Mouse (Mus musculus) ES-Bruce4 (cell line): Measurements from ENCODE around the gene Ccm2. TPM values are rescaled to one million over a fixed set of nuclear protein-coding genes. Genes with fewer than 3 reads are reported as not detected.

Source experiments
- H3K27ac ChIP-seq: 2 replicates; pipeline ENCODE4 v1.5.1; 2012; ENCODE audit warnings: low read length, inconsistent platforms; ENCODE audit not compliant: insufficient read depth
- H3K27me3 ChIP-seq: 2 replicates; pipeline ENCODE4 v1.6.1; 2012; ENCODE audit warnings: mild to moderate bottlenecking, low read length, inconsistent platforms; ENCODE audit not compliant: control insufficient read depth, poor library complexity, insufficient read depth, severe bottlenecking
- H3K36me3 ChIP-seq: 2 replicates; pipeline ENCODE4 v1.6.1; 2012; ENCODE audit warnings: inconsistent platforms, mild to moderate bottlenecking, low read length, moderate library complexity; ENCODE audit not compliant: control insufficient read depth, poor library complexity, insufficient read depth, severe bottlenecking
- H3K4me1 ChIP-seq: one replicate; pipeline ENCODE4 v1.8.1; 2011; ENCODE audit warnings: low read length; ENCODE audit not compliant: control insufficient read depth, insufficient read depth
- H3K4me3 ChIP-seq: 2 replicates; pipeline ENCODE4 v1.5.1; 2011; ENCODE audit warnings: low read depth, mild to moderate bottlenecking, low read length
- H3K9ac ChIP-seq: 2 replicates; pipeline ENCODE4 v1.6.1; 2012; ENCODE audit warnings: low read depth, mild to moderate bottlenecking, inconsistent platforms; ENCODE audit not compliant: poor library complexity, severe bottlenecking
- H3K9me3 ChIP-seq: replicated peaks from 2 replicates; pipeline ENCODE4 v1.6.1; 2012; ENCODE audit warnings: mild to moderate bottlenecking, low read length, inconsistent platforms; ENCODE audit not compliant: control insufficient read depth, poor library complexity, insufficient read depth, severe bottlenecking
- CTCF ChIP-seq: IDR thresholded peaks from one replicate; pipeline ENCODE4 v1.8.1; 2011; ENCODE audit warnings: low read depth, low read length
- EP300 ChIP-seq: IDR thresholded peaks from 2 replicates; pipeline ENCODE4 v1.6.1; 2011; ENCODE audit warnings: low read depth, low read length; ENCODE audit not compliant: insufficient read depth
- POLR2A ChIP-seq: IDR thresholded peaks from one replicate; pipeline ENCODE4 v1.8.1; 2011; ENCODE audit warnings: low read length; ENCODE audit not compliant: insufficient read depth
- polyA plus RNA-seq: library from polyadenylated mRNA; stranded (reverse); fragments of >200 nt; gene quantifications from 2 replicates; pipeline ENCODE4 v1.2.4, GENCODE M21; 2011; ENCODE audit warnings: low read depth; ENCODE audit not compliant: missing spikeins, insufficient read depth, insufficient read length

Gene Ccm2
- polyA plus RNA-seq, 1 experiment: 36.5 TPM

DNA sequence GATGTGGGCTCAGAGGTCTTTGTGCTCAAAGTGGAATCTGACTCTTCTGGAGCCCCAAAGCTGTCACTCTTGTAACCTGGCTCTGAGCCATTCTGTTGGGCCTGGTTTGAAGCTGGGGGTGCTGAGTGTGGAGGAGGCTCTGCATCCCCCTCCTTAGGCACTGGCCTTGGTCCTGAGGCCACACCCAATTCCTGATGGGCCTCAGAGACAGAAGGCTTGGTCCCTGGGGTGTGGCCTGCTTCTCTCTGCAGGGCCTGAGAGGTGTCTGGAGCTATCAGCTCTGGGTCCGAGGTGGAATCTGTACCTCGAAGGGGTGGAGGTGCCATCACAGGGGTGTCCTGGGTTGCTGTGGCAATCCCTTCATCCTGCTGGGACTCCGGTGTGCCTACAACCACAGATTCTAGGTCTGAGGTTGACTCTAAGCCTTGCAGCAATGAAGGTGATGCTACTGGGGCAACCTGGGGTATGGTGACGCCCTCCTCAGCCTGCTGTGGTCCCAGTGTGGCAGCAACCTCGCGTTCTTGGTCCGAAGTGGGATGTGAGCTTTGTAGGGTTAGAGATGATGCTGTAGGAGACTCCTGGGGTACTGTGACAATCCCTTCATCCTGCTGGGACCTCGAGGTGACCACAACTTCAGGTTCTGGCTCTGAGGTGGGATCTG lies 53.7 kb downstream of the Ccm2 start:
- no peaks in the 10 kb centered on the region for H3K9me3 ChIP-seq
- H3K4me1 ChIP-seq: no peaks in the 10 kb centered on the region
- H3K9ac ChIP-seq: no peak overlapping the region
- H3K36me3 ChIP-seq: 0 out of 2 replicates have a peak, but pooled peaks cover 6% of the 10 kb centered on the region
- H3K4me3 ChIP-seq: no peak overlapping the region
- no peak overlapping the region for H3K27ac ChIP-seq
- H3K27me3 ChIP-seq: no peaks in the 10 kb centered on the region
- TF ChIP-seq POLR2A: no peak
- no peak for TF ChIP-seq CTCF
- TF ChIP-seq EP300: no peak

DNA sequence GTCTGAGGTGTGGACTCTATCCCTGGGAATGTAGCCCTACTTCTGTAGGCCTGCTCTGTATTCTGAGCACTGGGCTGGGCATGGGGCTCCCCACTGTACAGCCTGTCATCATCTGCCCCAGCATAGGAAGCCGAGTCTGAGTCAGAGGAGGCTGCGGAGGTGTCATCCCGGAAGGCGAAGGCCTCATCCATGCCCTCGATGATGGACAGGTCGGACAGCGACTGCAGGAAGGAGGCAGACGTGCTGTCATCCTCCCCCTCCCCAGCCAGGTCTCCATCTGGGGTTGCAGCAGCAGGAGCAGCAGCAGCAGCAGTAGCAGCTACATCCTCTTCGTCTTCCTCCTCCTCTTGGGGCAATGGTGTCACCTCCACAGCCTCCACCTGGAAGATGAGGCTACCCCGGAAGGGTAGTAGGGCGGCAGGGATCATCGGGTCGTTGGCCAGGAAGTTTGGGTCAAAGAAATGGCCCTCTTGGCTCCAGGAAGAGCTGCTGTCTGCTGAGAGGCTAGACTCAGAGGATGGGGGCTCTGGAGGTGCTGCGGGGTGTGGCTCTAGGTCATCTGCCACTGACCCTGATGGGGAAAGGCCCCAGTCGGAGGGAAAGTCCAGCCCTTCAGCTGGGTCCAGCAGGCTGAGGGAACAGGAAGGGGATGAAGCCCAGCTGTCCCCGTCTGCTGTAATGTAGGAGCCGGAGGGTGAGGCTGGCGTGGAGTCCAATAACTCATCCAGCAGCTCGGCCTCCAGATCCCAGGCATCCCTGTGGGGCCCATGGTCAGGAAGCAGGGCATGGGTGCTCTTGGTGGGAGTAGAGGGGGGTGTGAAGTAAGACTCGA lies 55.2 kb downstream of the Ccm2 start:
- Histone ChIP-seq H3K36me3 (no peaks in the 10 kb centered on the region), H3K9ac (no peak overlapping the region), H3K27ac (no peak overlapping the region), H3K4me3 (no peak overlapping the region), H3K27me3 (no peaks in the 10 kb centered on the region), H3K4me1 (no peaks in the 10 kb centered on the region), H3K9me3 (no peaks in the 10 kb centered on the region)
- TF ChIP-seq POLR2A: no peak
- no peak for TF ChIP-seq CTCF
- TF ChIP-seq EP300: no peak

DNA sequence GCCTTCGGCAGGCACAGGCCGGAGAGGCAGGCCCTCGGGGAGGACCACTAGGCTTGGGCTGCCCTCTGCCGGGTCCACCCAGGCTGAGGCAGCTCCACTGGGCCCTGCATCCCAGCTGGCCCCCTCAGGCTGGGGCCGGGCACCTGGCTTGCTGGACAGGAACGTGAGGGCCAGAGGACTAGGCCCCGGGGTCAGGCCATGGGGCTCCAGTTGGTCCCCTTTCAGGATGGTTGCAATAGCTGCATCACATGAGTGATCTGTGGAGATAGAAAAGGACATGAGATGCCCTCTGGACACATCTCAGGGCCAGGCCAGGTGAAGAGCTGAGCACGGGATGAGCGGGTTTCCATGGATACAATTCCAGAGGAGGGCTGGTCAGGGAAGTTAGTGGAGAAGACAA lies 56.0 kb downstream of the Ccm2 start:
- Histone ChIP-seq H3K9ac (no peak overlapping the region), H3K4me1 (no peaks in the 10 kb centered on the region), H3K27me3 (no peaks in the 10 kb centered on the region)

DNA sequence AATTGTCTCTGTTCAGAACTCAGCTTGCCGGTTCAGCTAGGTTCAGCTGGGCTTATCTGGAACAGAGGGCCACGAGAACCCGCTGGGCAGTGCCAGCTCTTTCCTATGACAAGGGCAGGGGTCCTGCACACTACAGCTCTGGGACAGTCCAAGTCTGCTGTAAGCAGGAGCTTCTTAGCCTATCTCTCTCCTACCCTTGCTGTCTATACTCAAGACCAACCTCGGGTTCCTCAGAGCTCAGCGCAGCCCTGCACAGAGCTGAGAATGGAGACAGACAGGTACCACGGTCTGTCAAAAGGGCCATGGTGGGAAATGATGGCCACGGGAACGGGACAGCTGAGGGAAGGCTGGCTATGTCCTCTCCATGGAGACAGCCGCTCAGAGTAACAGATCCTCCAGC lies 56.5 kb downstream of the Ccm2 start:
- H3K4me1 ChIP-seq: no peaks in the 10 kb centered on the region
- no peaks in the 10 kb centered on the region for H3K36me3 ChIP-seq
- H3K27me3 ChIP-seq: no peaks in the 10 kb centered on the region
- no peak overlapping the region for H3K4me3 ChIP-seq
- H3K9ac ChIP-seq: no peak overlapping the region
- H3K9me3 ChIP-seq: no peaks in the 10 kb centered on the region
- no peak overlapping the region for H3K27ac ChIP-seq
- TF ChIP-seq EP300 (no peak), POLR2A (no peak), CTCF (no peak)

More for the DNA sequence above, 56.0 kb downstream of the Ccm2 start:
- Histone ChIP-seq H3K36me3 (no peaks in the 10 kb centered on the region), H3K9me3 (no peaks in the 10 kb centered on the region), H3K4me3 (no peak overlapping the region), H3K27ac (no peak overlapping the region)
- TF ChIP-seq POLR2A (no peak), CTCF (no peak), EP300 (no peak)

DNA sequence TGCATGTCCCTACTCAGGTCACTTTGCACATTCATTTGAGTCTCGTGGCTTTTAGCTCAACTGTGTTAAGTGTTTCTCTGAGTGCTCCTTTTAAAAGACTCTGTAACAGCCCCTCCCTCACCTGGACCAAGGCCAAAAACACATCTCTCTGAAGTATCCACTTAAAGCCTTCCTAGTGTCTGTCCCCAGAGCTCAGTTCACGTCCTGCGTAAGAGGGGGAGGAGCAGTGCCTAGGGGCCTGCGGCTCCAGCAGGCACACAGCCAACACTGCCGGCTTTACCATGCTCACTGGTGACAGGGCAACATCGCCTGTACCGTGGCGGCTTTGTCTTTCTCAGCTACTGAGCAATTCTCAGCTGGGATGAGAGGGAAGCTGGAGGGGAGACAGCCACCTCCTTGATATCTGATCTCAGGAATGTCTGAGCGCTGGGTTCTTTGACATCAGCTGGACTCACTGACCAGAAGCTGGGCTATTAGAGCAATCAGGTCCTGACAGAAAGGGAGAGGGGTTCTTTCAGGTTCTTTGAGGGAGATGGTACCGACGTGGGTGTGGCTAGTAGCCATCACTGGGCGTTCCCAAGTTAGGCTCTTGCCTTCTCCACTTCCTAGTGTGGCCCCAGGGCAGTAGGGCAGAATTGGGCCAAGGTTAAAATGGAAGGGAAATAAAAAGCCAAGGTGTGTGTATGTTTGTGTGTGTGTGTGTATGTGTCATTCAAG lies 57.4 kb downstream of the Ccm2 start:
- TF ChIP-seq EP300 (no peak), POLR2A (no peak), CTCF (no peak)
- no peaks in the 10 kb centered on the region for H3K27me3 ChIP-seq
- no peak overlapping the region for H3K4me3 ChIP-seq
- no peaks in the 10 kb centered on the region for H3K9me3 ChIP-seq
- H3K4me1 ChIP-seq: no peaks in the 10 kb centered on the region
- H3K27ac ChIP-seq: no peak overlapping the region
- no peaks in the 10 kb centered on the region for H3K36me3 ChIP-seq
- no peak overlapping the region for H3K9ac ChIP-seq

DNA sequence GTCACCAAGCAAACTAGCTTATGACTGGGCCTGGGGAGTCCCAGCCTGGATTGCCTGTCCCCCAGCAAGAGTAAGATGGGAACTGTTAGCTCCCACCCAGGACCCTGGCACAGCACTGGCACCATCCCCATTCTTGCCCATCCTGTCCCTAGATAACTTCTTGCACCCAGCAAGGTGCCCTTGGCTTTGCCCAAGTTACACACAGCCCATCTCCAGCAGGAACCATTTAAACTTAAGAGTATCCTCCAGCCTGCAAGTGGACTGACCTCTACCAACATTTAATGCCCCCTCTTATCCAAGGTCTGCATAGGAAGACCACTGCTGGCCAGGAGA lies 57.9 kb downstream of the Ccm2 start:
- Histone ChIP-seq H3K27ac (no peak overlapping the region), H3K36me3 (no peaks in the 10 kb centered on the region), H3K4me1 (no peaks in the 10 kb centered on the region), H3K9me3 (no peaks in the 10 kb centered on the region), H3K4me3 (no peak overlapping the region), H3K27me3 (no peaks in the 10 kb centered on the region), H3K9ac (no peak overlapping the region)
- no peak for TF ChIP-seq CTCF
- TF ChIP-seq POLR2A: no peak
- TF ChIP-seq EP300: no peak
